Mouse (Mus musculus) left cerebral cortex, adult 8-10 months (tissue): ENCODE results near the gene Ikbip. TPM values are rescaled to one million over a fixed set of nuclear protein-coding genes. Genes with fewer than 3 reads are reported as not detected.

Experiments
- DNase-seq, 2 experiments: peaks; one replicate each; pipeline ENCODE4 v3.0.0; 2022; ENCODE audit warnings: low spot score in 2 of 2
- total RNA-seq, 4 experiments: library from RNA; stranded (reverse); gene quantifications; 2 replicates each; pipeline ENCODE4 v1.2.4; 2022

The Ikbip gene
- 10 to 100 TPM; 11.5 to 19.7 (median 15.6) TPM for total RNA-seq

- peak; percentile 98 to 99 for DNase-seq
Observed at GRCm38 (mm10) chr10:91082550-91083392, at the start of gene Ikbip, which contains the start of gene Apaf1. Gene Ikbip, plus strand, starts transcription at chr10:91082940. Gene Apaf1, minus strand, starts transcription at chr10:91082770.

GRCm38 (mm10) chr10:91033942-91034341 is 48.8 kb upstream of the Ikbip start:
- peak; percentile 42 to 52 for DNase-seq

GRCm38 (mm10) chr10:91049696-91050095 is 33.0 kb upstream of the Ikbip start:
- DNase-seq = no peak

- no peak for DNase-seq
Observed at GRCm38 (mm10) chr10:91051156-91051555, 31.6 kb upstream of the Ikbip start.

- no peak for DNase-seq
Observed at GRCm38 (mm10) chr10:91052734-91053133, 30.0 kb upstream of the Ikbip start.

GRCm38 (mm10) chr10:91060742-91061141 is 22.0 kb upstream of the Ikbip start:
- no peak for DNase-seq

GRCm38 (mm10) chr10:91062355-91062754 is 20.4 kb upstream of the Ikbip start:
- no peak for DNase-seq

GRCm38 (mm10) chr10:91071768-91072167 is 11.0 kb upstream of the Ikbip start:
- DNase-seq = no peak

- no peak for DNase-seq
Observed at GRCm38 (mm10) chr10:91073345-91073744, 9.4 kb upstream of the Ikbip start.

- DNase-seq = no peak
Observed at GRCm38 (mm10) chr10:91076667-91077066, 6.1 kb upstream of the Ikbip start.

GRCm38 (mm10) chr10:91080540-91080939 is 2.2 kb upstream of the Ikbip start:
- DNase-seq = no peak

GRCm38 (mm10) chr10:91081959-91082507 is 707 bp upstream of the Ikbip start:
- DNase-seq = no peak

- DNase-seq = no peak
Observed at GRCm38 (mm10) chr10:91083393-91083927, 720 bp downstream of the Ikbip start.

- no peak for DNase-seq
Observed at GRCm38 (mm10) chr10:91092812-91093211, 10.1 kb downstream of the Ikbip start.

GRCm38 (mm10) chr10:91094251-91095104 is 11.7 kb downstream of the Ikbip start:
- DNase-seq = no peak

- DNase-seq = no peak
Observed at GRCm38 (mm10) chr10:91098056-91098455, 15.3 kb downstream of the Ikbip start.

- no peak for DNase-seq
Observed at GRCm38 (mm10) chr10:91100101-91100500, 17.4 kb downstream of the Ikbip start.

- DNase-seq = no peak
Observed at GRCm38 (mm10) chr10:91101936-91102335, 19.2 kb downstream of the Ikbip start.

GRCm38 (mm10) chr10:91102799-91103590 is 20.3 kb downstream of the Ikbip start:
- DNase-seq = no peak

GRCm38 (mm10) chr10:91105981-91106380 is 23.2 kb downstream of the Ikbip start:
- DNase-seq = no peak

- DNase-seq = no peak
Observed at GRCm38 (mm10) chr10:91109841-91110240, 27.1 kb downstream of the Ikbip start.
